Mouse (Mus musculus) erythroblast, embryonic 14.5 days (primary cell): ENCODE data around the gene Uspl1. TPM values are rescaled to one million over a fixed set of nuclear protein-coding genes. Genes with fewer than 3 reads are reported as not detected.

Source experiments
- H3K27me3 ChIP-seq: 2 replicates; pipeline ENCODE4 v1.6.1; 2012; ENCODE audit warnings: inconsistent platforms; ENCODE audit not compliant: control insufficient read depth
- H3K36me3 ChIP-seq: 2 replicates; pipeline ENCODE4 v1.6.1; 2012; ENCODE audit warnings: mild to moderate bottlenecking, inconsistent platforms; ENCODE audit not compliant: control insufficient read depth
- H3K4me1 ChIP-seq: 2 replicates; pipeline ENCODE4 v1.6.1; 2012; ENCODE audit warnings: inconsistent platforms; ENCODE audit not compliant: control insufficient read depth
- H3K4me3 ChIP-seq: replicated peaks from 2 replicates; pipeline ENCODE3; 2012; ENCODE audit warnings: moderate library complexity, mild to moderate bottlenecking, inconsistent platforms
- H3K9me3 ChIP-seq: 2 replicates; pipeline ENCODE4 v1.6.1; 2012; ENCODE audit warnings: low read length, inconsistent platforms, mixed read lengths; ENCODE audit not compliant: control insufficient read depth
- GATA1 ChIP-seq: IDR thresholded peaks from 2 replicates; pipeline ENCODE4 v1.6.1; 2012; ENCODE audit warnings: low read length, inconsistent platforms, mixed read lengths
- TAL1 ChIP-seq: IDR thresholded peaks from 3 replicates; pipeline ENCODE4 v1.6.1; 2012; ENCODE audit warnings: low read length, inconsistent platforms, mixed read lengths
- polyA plus RNA-seq: library from polyadenylated mRNA; stranded (reverse); fragments of >175 nt; gene quantifications from 2 replicates; pipeline ENCODE4 v1.2.3, GENCODE M21; 2012

Uspl1 gene
- polyA plus RNA-seq, 1 experiment, result 0.09 TPM

DNA sequence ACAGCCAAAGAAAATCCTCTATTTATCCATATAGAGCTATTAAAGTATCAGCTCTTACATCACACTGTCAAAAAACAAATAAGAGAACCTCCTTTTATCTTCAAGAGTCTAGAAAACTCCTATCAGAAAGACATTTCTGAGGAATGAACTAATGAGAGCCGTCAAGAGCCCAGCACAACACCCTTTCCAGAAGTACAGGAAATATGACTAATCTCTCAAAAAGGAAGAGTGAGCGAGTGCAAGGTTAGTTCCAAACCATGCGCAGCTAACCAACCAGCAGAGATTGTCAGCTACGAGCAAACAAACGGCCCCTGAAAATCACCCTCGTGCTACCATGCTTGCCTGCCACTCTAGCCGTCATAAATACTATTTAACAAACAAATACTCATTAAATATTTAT lies 21.3 kb upstream of the Uspl1 start:
- H3K27me3 ChIP-seq, result no peaks in the 10 kb centered on the region
- no peaks in the 10 kb centered on the region for H3K4me1 ChIP-seq
- H3K4me3 ChIP-seq, result no peak overlapping the region
- no peak for TF ChIP-seq GATA1
- TF ChIP-seq TAL1, result no peak
- no peaks in the 10 kb centered on the region for H3K9me3 ChIP-seq
- H3K36me3 ChIP-seq, result no peaks in the 10 kb centered on the region

DNA sequence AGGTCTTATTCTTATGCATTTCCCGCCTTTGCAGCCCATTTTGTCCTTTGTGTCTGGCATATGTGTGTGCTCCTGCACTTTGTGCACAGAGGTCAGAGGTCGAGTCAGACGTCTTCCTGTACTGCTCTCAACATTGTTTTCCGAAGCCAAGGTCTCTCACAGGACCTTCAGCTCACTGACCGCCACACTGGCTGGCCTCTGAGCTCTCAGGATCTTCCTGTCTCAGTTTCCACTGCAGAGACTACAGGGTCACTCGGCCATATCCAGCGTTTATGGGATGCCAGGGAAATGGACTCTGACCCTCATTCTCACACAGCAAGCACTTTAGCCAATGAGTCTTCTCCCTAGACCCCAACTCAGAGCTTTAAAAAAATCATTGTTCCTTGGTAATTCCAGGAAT lies 19.3 kb upstream of the Uspl1 start:
- Histone ChIP-seq H3K9me3 (no peaks in the 10 kb centered on the region), H3K4me1 (no peaks in the 10 kb centered on the region), H3K27me3 (0 out of 2 replicates have a peak, but pooled peaks cover 2% of the 10 kb centered on the region), H3K36me3 (no peaks in the 10 kb centered on the region), H3K4me3 (no peak overlapping the region)
- TF ChIP-seq GATA1 (no peak), TAL1 (no peak)

DNA sequence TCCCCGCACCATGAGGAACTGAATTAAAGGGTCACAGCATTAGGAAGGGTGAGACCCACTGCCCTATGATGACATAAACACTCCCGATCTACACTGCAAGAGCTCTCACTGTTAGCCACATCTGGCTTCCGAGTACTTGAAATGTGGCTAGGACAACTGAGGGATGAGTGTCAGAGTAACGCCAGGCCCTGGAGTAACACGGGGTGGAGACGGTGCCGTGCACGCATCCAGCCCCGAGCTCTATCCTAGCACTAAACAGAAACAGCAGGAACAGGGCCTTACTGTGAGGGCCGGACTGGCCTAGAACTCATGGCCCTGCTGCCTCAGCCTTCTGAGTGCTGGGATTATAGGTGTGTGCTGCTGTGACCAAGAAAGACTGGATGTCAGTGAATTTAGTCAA lies 18.1 kb upstream of the Uspl1 start:
- Histone ChIP-seq H3K9me3 (no peaks in the 10 kb centered on the region), H3K36me3 (no peaks in the 10 kb centered on the region), H3K4me1 (no peaks in the 10 kb centered on the region)

DNA sequence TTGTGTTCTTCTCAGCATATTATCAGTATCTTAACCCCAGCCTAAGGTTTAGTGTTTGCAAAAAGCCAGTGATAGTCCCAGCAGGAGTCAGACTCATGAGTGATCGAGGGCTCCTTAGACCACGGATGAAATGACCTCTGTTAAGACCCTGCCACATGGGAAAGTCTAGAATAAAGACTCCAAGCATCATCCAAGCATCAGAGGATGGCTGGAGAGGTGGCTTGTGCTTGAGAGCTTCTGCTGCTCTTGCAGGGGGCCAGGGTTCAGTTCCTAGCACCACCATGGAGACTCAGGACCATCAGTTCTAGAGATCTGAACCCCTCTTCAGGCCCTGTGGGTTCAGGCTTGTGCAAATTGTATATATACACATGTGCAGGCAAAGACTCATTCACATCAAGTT lies 16.1 kb upstream of the Uspl1 start:
- Histone ChIP-seq H3K4me1 (no peaks in the 10 kb centered on the region; the same call in 1 of the 2 replicates), H3K36me3 (no peaks in the 10 kb centered on the region), H3K9me3 (no peaks in the 10 kb centered on the region), H3K27me3 (0 out of 2 replicates have a peak, but pooled peaks cover 4% of the 10 kb centered on the region), H3K4me3 (no peak overlapping the region)
- no peak for TF ChIP-seq GATA1
- no peak for TF ChIP-seq TAL1

More for the DNA sequence above, 18.1 kb upstream of the Uspl1 start:
- TF ChIP-seq TAL1 (no peak), GATA1 (no peak)
- Histone ChIP-seq H3K27me3 (0 out of 2 replicates have a peak, but pooled peaks cover 2% of the 10 kb centered on the region), H3K4me3 (no peak overlapping the region)

DNA sequence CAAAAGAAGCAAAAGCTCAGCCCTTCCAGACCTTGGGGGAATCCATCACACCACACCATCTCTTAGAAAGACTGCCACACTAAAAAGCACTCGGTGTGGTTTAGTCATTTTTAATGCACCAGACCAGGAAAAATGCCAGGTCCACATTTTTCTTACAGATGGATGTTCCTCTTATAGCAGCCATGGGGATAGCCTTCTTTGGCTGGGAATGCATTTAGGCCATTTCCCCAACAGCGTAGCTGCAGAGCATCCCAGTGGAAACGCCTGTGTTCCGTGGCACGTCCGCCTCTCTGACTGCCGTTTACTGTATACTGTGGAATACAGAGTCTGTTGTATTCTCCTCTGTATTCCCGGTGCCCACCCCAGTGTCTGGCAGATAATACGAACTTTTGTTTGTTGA lies 15.3 kb upstream of the Uspl1 start:
- Histone ChIP-seq H3K27me3 (0 out of 2 replicates have a peak, but pooled peaks cover 4% of the 10 kb centered on the region), H3K9me3 (no peaks in the 10 kb centered on the region), H3K36me3 (no peaks in the 10 kb centered on the region), H3K4me3 (no peak overlapping the region), H3K4me1 (no peaks in the 10 kb centered on the region; the same call in 1 of the 2 replicates)
- TF ChIP-seq GATA1 (no peak), TAL1 (no peak)

DNA sequence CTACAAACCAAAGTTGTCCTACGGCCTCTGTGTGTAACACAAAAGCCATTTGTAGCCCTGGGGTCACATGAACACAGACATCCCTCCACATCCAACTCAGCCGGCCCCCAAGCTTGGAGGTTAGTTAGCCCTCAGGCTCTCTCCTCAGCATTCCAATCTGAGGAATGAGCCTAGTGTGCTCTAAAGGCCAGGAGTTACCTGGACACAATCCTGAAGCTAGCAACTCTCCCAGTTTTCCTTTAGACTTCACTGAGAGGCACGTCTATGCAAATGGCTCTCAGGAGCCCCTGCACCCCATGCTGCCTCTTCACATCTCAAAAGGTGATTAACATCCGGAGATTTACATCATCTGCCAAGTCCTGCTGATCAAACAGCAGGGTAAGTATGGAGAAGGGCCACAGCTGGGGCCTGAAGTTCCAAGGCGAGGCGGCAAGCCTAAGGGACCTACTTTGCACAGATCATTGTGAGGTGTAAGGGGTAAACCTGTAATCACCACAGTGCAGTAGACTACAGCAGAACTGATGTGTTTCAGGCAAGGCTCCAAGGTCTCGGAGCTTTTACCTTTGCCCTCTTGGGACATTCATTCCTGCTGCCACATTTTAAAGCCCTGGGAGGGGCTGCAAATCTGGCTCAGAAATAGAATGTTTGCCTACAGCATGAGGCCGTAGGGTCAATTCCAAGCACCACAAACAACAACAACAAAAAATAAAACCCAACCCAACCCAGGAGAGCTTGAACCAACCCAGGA lies 13.1 kb upstream of the Uspl1 start:
- H3K9me3 ChIP-seq, result no peaks in the 10 kb centered on the region
- no peak overlapping the region for H3K4me3 ChIP-seq
- H3K4me1 ChIP-seq, result no peaks in the 10 kb centered on the region; the same call in 1 of the 2 replicates
- TF ChIP-seq TAL1 (no peak), GATA1 (no peak)
- H3K27me3 ChIP-seq, result 0 out of 2 replicates have a peak, but pooled peaks cover 4% of the 10 kb centered on the region
- H3K36me3 ChIP-seq, result no peaks in the 10 kb centered on the region

DNA sequence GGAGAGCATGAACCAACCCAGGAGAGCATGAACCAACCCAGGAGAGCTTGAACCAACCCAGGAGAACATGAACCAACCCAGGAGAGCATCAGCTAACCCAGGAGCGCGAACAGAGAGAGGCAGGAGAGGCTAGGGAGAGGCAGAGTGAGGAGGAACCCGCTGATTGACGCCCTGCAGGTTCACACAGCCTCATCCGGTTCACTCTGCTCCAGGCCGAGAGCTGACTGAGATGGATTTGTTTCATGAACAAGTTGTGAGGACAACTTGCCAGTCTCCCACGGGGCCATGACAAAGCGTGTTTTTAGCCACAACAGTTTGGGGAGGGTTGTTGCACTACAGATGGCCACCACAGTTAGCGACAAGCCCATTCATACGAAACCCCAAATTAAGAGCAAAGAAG lies 11.9 kb upstream of the Uspl1 start:
- TF ChIP-seq GATA1 (no peak), TAL1 (no peak)
- H3K4me3 ChIP-seq, result no peak overlapping the region
- no peaks in the 10 kb centered on the region for H3K9me3 ChIP-seq
- 0 out of 2 replicates have a peak, but pooled peaks cover 4% of the 10 kb centered on the region for H3K27me3 ChIP-seq
- no peaks in the 10 kb centered on the region for H3K36me3 ChIP-seq
- no peaks in the 10 kb centered on the region; the same call in 1 of the 2 replicates for H3K4me1 ChIP-seq

DNA sequence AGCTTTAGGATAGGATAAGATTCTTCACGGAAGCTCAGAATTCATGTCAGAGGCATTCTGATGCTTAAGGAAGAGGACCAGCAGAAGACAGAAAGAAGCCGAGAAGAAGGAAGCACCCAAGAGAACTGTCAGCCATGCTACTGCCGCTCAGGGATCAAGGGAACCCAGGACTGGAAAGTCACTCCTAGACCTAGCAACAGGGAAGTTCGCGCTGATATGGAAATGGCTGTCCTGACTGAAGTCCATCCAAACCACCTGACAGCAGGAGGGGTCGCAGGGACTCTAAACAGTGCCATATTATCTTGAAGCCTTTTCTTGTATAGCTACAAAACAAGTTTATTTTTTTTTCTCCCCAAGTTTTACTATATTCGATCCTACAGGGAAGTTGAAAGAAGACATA lies 9.6 kb upstream of the Uspl1 start:
- TF ChIP-seq GATA1 (no peak), TAL1 (no peak)
- no peaks in the 10 kb centered on the region; the same call in none of the 2 replicates for H3K4me1 ChIP-seq
- H3K27me3 ChIP-seq, result 0 out of 2 replicates have a peak, but pooled peaks cover 2% of the 10 kb centered on the region
- no peaks in the 10 kb centered on the region for H3K9me3 ChIP-seq
- no peak overlapping the region for H3K4me3 ChIP-seq
- H3K36me3 ChIP-seq, result no peaks in the 10 kb centered on the region

DNA sequence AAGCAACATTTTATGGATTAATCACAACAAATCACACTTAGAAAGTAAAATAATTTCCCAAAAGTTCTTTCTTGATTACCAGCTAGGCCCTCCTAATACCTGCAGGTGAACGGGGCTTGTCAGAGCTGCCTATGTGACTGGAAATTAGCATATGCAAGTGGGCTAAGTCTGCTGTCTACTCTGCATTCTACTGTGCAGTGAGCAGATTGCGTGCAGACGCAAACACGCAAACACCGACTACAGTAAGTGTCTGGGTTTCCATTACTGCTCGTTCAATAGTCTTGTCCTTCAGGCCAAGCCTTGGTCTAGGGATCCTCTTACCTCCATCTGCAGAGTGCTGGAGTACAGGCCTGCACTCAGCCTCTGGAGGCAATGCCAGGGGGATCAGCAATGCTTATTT lies 8.4 kb upstream of the Uspl1 start:
- Histone ChIP-seq H3K9me3 (no peaks in the 10 kb centered on the region), H3K36me3 (peaks cover 6% of the 10 kb centered on the region), H3K27me3 (0 out of 2 replicates have a peak, but pooled peaks cover 2% of the 10 kb centered on the region), H3K4me3 (no peak overlapping the region), H3K4me1 (peaks cover 2% of the 10 kb centered on the region)
- TF ChIP-seq GATA1, result no peak
- TF ChIP-seq TAL1, result no peak

DNA sequence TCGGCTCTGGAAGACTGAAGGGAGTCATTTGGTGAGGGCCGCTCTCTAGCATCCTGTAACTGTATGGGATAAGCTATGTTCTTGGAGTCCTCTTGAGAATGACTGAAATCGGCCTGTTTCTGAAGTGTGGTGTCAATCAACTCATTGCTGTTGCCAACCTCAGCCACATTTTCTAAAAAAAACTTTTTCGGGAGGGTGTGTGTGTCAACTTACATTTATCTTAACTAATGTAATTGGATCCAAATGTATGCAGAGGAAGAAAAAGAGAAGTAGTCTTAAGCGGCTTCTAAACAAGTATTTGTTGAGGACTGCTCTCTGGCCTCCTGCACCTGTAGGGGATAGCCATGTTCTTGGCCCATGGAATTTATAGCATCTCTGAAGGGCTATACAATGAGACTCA lies 6.1 kb upstream of the Uspl1 start:
- TF ChIP-seq TAL1, result no peak
- no peak for TF ChIP-seq GATA1
- Histone ChIP-seq H3K4me1 (peaks cover 13% of the 10 kb centered on the region), H3K4me3 (no peak overlapping the region), H3K36me3 (peaks cover 10% of the 10 kb centered on the region), H3K9me3 (no peaks in the 10 kb centered on the region), H3K27me3 (no peaks in the 10 kb centered on the region)
